Mouse (Mus musculus): ENCODE data around the gene Fam184b. TPM values are rescaled to one million over a fixed set of nuclear protein-coding genes. Genes with fewer than 3 reads are reported as not detected.

Fam184b gene
- 0.15 and 0.28 TPM in 2 replicates for polyA plus RNA-seq (2014; fragmentation: Nextera tagmentation; extraction: Ambion mirVana)

GRCm38 (mm10) chr5:45638806-45639714 lies at the start of gene Fam184b:
TSS of gene Fam184b (minus strand) at chr5:45639614.
- ATAC-seq (ENCODE audit: insufficient read depth) (peak; percentile 90), DNase-seq (peak; percentile 62)
- under 1% methylated on average over 48 of the region's 48 CpGs for WGBS
- Histone ChIP-seq H3K9ac (peak within 1 kb of the TSS; percentile 51), H3K36me3 (ENCODE audit: insufficient read depth) (no peaks in the 10 kb centered on the region), H3K27me3 (ENCODE audit: insufficient read depth, low read length) (no peaks in the 10 kb centered on the region), H3K4me3 (ENCODE audit: low read depth, low read length) (peak within 1 kb of the TSS; percentile 54), H3K9me3 (ENCODE audit: low read depth, low read length) (no peaks in the 10 kb centered on the region), H3K27ac (ENCODE audit: low read depth) (no peak within 1 kb of the TSS), H3K4me2 (peak within 1 kb of the TSS; percentile 99), H3K4me1 (ENCODE audit: insufficient read depth) (0 out of 2 replicates have a peak, but pooled peaks cover 4% of the 10 kb centered on the region)
- no peak for TF ChIP-seq CTCF (IDR thresholded peaks at IDR 0.05; ENCODE audit: low read depth)

DNA sequence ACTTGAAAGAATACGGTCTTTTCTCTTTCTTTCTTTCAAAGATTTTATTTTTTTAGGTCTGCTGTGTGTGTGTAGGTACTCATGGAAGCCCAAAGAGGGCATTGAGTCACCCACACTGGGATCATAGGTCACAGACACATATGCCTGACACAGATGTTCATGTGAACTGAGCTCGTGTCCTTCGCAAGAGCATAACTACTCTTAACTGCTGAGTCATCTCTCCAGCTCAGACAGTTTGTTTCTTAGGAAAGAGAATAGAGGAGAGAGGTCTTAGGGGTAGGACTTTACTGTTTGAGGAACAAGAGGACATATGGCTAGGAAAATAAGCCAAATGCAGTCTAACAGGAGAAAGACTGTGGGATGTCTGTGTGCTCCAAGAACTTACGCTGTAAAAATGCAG lies 49.7 kb upstream of the Fam184b start:
- ATAC-seq (ENCODE audit: insufficient read depth), result no peak
- DNase-seq, result no peak
- Histone ChIP-seq H3K9ac (no peak overlapping the region), H3K27ac (ENCODE audit: low read depth) (no peak overlapping the region), H3K4me1 (ENCODE audit: insufficient read depth) (no peaks in the 10 kb centered on the region), H3K9me3 (ENCODE audit: low read depth, low read length) (no peaks in the 10 kb centered on the region), H3K36me3 (ENCODE audit: insufficient read depth) (peaks cover 38% of the 10 kb centered on the region), H3K27me3 (ENCODE audit: insufficient read depth, low read length) (no peaks in the 10 kb centered on the region), H3K4me2 (no peak overlapping the region), H3K4me3 (ENCODE audit: low read depth, low read length) (no peak overlapping the region)
- TF ChIP-seq CTCF (IDR thresholded peaks at IDR 0.05; ENCODE audit: low read depth), result no peak
- WGBS, result 86% methylated on average over 4 of the region's 4 CpGs

DNA sequence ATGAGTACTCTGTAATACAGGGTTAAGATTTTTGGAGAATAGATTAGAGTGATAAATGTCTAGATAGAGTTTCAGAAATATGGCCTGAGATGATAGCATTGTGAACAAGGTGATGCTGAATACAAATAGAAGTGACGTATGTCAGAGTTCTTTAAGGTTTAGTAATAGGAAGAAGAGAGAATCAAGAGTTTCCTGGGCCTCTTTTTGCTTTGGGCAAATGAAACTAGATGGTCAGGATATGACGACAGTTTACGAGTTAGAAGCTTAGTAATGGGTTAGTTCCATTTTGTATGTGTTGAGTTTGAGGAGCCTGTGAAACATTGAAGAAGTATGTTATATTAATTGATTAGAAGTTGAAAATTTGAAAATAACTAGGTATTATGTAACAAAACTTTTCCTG lies 46.8 kb upstream of the Fam184b start:
- TF ChIP-seq CTCF (IDR thresholded peaks at IDR 0.05; ENCODE audit: low read depth), result no peak
- Histone ChIP-seq H3K9ac (no peak overlapping the region), H3K36me3 (ENCODE audit: insufficient read depth) (peaks cover 42% of the 10 kb centered on the region), H3K27me3 (ENCODE audit: insufficient read depth, low read length) (no peaks in the 10 kb centered on the region), H3K4me3 (ENCODE audit: low read depth, low read length) (no peak overlapping the region), H3K27ac (ENCODE audit: low read depth) (no peak overlapping the region), H3K4me1 (ENCODE audit: insufficient read depth) (no peaks in the 10 kb centered on the region), H3K9me3 (ENCODE audit: low read depth, low read length) (no peaks in the 10 kb centered on the region), H3K4me2 (no peak overlapping the region)
- DNase-seq (no peak), ATAC-seq (ENCODE audit: insufficient read depth) (no peak)
- WGBS, result 94% methylated on average over 3 of the region's 3 CpGs

GRCm38 (mm10) chr5:45685243-45685642 lies 45.8 kb upstream of the Fam184b start:
- Histone ChIP-seq H3K4me3 (ENCODE audit: low read depth, low read length) (no peak overlapping the region), H3K36me3 (ENCODE audit: insufficient read depth) (peaks cover 49% of the 10 kb centered on the region), H3K27ac (ENCODE audit: low read depth) (no peak overlapping the region), H3K4me1 (ENCODE audit: insufficient read depth) (no peaks in the 10 kb centered on the region), H3K4me2 (no peak overlapping the region), H3K9ac (no peak overlapping the region), H3K9me3 (ENCODE audit: low read depth, low read length) (no peaks in the 10 kb centered on the region), H3K27me3 (ENCODE audit: insufficient read depth, low read length) (no peaks in the 10 kb centered on the region)
- WGBS, result 90% methylated on average over 2 of the region's 2 CpGs
- ATAC-seq (ENCODE audit: insufficient read depth), result no peak
- no peak for DNase-seq
- TF ChIP-seq CTCF (IDR thresholded peaks at IDR 0.05; ENCODE audit: low read depth), result no peak

DNA sequence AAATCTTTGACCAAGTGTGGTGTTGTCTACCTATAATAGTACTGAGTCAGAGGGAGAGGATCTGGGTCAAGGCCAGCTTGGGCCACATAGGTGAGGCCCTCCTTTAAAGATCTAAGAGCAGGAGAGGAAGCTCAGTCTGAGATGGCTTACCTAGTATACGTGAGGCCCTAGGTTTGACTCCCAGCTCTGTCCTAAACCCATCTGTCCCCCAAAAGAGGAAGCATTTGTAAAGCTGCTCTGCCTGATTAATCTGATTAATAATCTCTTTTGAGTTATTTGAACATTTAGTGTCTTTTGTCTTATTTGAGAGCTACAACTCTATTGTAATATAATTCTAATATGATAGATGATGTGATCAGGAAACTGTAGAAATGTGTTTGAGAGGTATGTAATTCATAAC lies 44.0 kb upstream of the Fam184b start:
- no peak for DNase-seq
- Histone ChIP-seq H3K9me3 (ENCODE audit: low read depth, low read length) (no peaks in the 10 kb centered on the region), H3K27me3 (ENCODE audit: insufficient read depth, low read length) (no peaks in the 10 kb centered on the region), H3K4me1 (ENCODE audit: insufficient read depth) (no peaks in the 10 kb centered on the region), H3K36me3 (ENCODE audit: insufficient read depth) (peaks cover 48% of the 10 kb centered on the region), H3K4me3 (ENCODE audit: low read depth, low read length) (no peak overlapping the region), H3K9ac (no peak overlapping the region), H3K4me2 (no peak overlapping the region), H3K27ac (ENCODE audit: low read depth) (no peak overlapping the region)
- WGBS, result 100% methylated on average over 1 of the region's 1 CpGs
- TF ChIP-seq CTCF (IDR thresholded peaks at IDR 0.05; ENCODE audit: low read depth), result no peak
- no peak for ATAC-seq (ENCODE audit: insufficient read depth)

- H3K9me3 ChIP-seq (ENCODE audit: low read depth, low read length), result no peaks in the 10 kb centered on the region
- H3K27me3 ChIP-seq (ENCODE audit: insufficient read depth, low read length), result no peaks in the 10 kb centered on the region
- H3K9ac ChIP-seq, result no peak overlapping the region
- no peak for DNase-seq
- no peak for ATAC-seq (ENCODE audit: insufficient read depth)
- no peak overlapping the region for H3K27ac ChIP-seq (ENCODE audit: low read depth)
- H3K36me3 ChIP-seq (ENCODE audit: insufficient read depth), result peaks cover 67% of the 10 kb centered on the region
- H3K4me3 ChIP-seq (ENCODE audit: low read depth, low read length), result no peak overlapping the region
- no peaks in the 10 kb centered on the region for H3K4me1 ChIP-seq (ENCODE audit: insufficient read depth)
- H3K4me2 ChIP-seq, result no peak overlapping the region
- no peak for TF ChIP-seq CTCF (IDR thresholded peaks at IDR 0.05; ENCODE audit: low read depth)
Observed at GRCm38 (mm10) chr5:45679955-45680354, 40.5 kb upstream of the Fam184b start.

DNA sequence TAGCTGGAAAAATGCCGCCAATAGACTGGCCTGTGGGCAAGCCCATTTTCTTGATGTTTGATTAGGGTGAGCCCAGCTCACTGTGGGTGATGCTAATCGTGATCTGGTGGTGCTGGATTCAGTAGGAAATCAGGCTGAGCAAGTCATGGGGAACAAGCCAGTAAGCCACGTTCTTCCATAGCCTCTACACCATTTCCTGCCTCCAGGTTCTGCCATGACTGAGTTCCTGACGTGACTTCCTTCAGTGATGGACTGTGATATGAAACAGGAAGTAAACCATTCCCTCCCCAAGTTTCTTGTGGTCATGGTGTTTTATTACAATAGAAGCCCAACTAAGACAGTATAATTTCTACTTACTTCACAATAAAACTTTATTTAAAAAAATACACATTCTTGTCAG lies 38.2 kb upstream of the Fam184b start:
- no peaks in the 10 kb centered on the region for H3K27me3 ChIP-seq (ENCODE audit: insufficient read depth, low read length)
- ATAC-seq (ENCODE audit: insufficient read depth) (no peak), DNase-seq (no peak)
- 71% methylated on average over 4 of the region's 4 CpGs for WGBS
- H3K4me2 ChIP-seq, result no peak overlapping the region
- H3K36me3 ChIP-seq (ENCODE audit: insufficient read depth), result peaks cover 57% of the 10 kb centered on the region
- no peak overlapping the region for H3K4me3 ChIP-seq (ENCODE audit: low read depth, low read length)
- H3K4me1 ChIP-seq (ENCODE audit: insufficient read depth), result no peaks in the 10 kb centered on the region
- H3K9ac ChIP-seq, result no peak overlapping the region
- H3K27ac ChIP-seq (ENCODE audit: low read depth), result no peak overlapping the region
- no peak for TF ChIP-seq CTCF (IDR thresholded peaks at IDR 0.05; ENCODE audit: low read depth)
- no peaks in the 10 kb centered on the region for H3K9me3 ChIP-seq (ENCODE audit: low read depth, low read length)

Data from lung, embryonic 14.5 days (tissue).